Mouse (Mus musculus) hindbrain, postnatal 0 days (tissue): ENCODE results near the gene Mios. TPM values are rescaled to one million over a fixed set of nuclear protein-coding genes. Genes with fewer than 3 reads are reported as not detected.

Experiments used
- ATAC-seq: fragments of 200-750 bp; cut with Nextera tagmentation; 2 replicates; pipeline ENCODE4 v1.8.0; 2017; ENCODE audit warnings: mild to moderate bottlenecking, moderate TSS enrichment, moderate library complexity
- DNase-seq: peaks from one replicate; pipeline ENCODE4 v3.0.0-alpha.2; 2015; ENCODE audit warnings: low spot score
- H3K27ac ChIP-seq: fragments of 300-500 bp; sonication (generic); 2 replicates; pipeline ENCODE4 v1.5.1; 2014; ENCODE audit warnings: mild to moderate bottlenecking
- H3K27me3 ChIP-seq: fragments of 300-500 bp; sonication (generic); 2 replicates; pipeline ENCODE4 v1.6.1; 2014; ENCODE audit warnings: low read length, mixed read lengths; ENCODE audit not compliant: insufficient read depth
- H3K36me3 ChIP-seq: fragments of 300-500 bp; sonication (generic); 2 replicates; pipeline ENCODE4 v1.6.1; 2014; ENCODE audit warnings: low read length, mixed read lengths; ENCODE audit not compliant: insufficient read depth
- H3K4me1 ChIP-seq: fragments of 300-500 bp; sonication (generic); 2 replicates; pipeline ENCODE4 v1.6.1; 2014; ENCODE audit warnings: antibody characterized with exemption, low read length, mixed read lengths; ENCODE audit not compliant: insufficient read depth
- H3K4me2 ChIP-seq: fragments of 300-500 bp; sonication (generic); 2 replicates; pipeline ENCODE4 v1.6.1; 2014; ENCODE audit warnings: low read depth, mild to moderate bottlenecking, low read length, moderate library complexity, mixed read lengths
- H3K4me3 ChIP-seq: fragments of 300-500 bp; sonication (generic); 2 replicates; pipeline ENCODE4 v1.5.1; 2014; ENCODE audit warnings: low read length
- H3K9ac ChIP-seq: fragments of 300-500 bp; sonication (generic); replicated peaks from 2 replicates; pipeline ENCODE4 v1.6.1; 2014; ENCODE audit warnings: mild to moderate bottlenecking, low read length, moderate library complexity, mixed read lengths
- H3K9me3 ChIP-seq: fragments of 300-500 bp; sonication (generic); 2 replicates; pipeline ENCODE4 v1.6.1; 2016; ENCODE audit warnings: low read length, mixed read lengths
- CTCF ChIP-seq: IDR thresholded peaks from 2 replicates; pipeline ENCODE4 v1.5.1; 2016; ENCODE audit warnings: antibody characterized with exemption, control low read depth, low read depth
- WGBS: fragments of 180-500 bp; shearing (Covaris S2); extraction: QIAGEN DNeasy Blood & Tissue Kit; methylation state at CpG from one replicate; pipeline ENCODE4 v1.1.7; 2014; 5-methylcytosine and 5-hydroxymethylcytosine counted together
- polyA plus RNA-seq: library from polyadenylated mRNA; unstranded; fragments of >200 nt; fragmentation: Nextera tagmentation; extraction: Ambion mirVana; gene quantifications from 2 replicates; pipeline ENCODE4 v1.2.1, GENCODE M21; 2015
- total RNA-seq: library from RNA; depleted of rRNA; stranded (reverse); fragments of >200 nt; gene quantifications from 2 replicates; pipeline ENCODE4 v1.2.3, GENCODE M21; 2014

Gene Mios
- total and polyA plus RNA-seq, 2 experiments from 2014 or later, result 18.9 to 21.3 TPM

GRCm38 (mm10) chr6:8228596-8228995 is 19.6 kb downstream of the Mios start:
- Histone ChIP-seq H3K27me3 (no peaks in the 10 kb centered on the region), H3K27ac (no peak overlapping the region), H3K4me3 (no peak overlapping the region), H3K9me3 (no peaks in the 10 kb centered on the region), H3K4me2 (no peak overlapping the region), H3K36me3 (peaks cover 12% of the 10 kb centered on the region), H3K4me1 (no peaks in the 10 kb centered on the region), H3K9ac (no peak overlapping the region)
- ATAC-seq (no peak), DNase-seq (no peak)
- no peak for TF ChIP-seq CTCF
- WGBS, result 90% methylated on average over 3 of the region's 3 CpGs

- H3K36me3 ChIP-seq, result no peaks in the 10 kb centered on the region
- peak overlapping the region; percentile 78 for H3K4me2 ChIP-seq
- no peak for TF ChIP-seq CTCF
- peak overlapping the region; percentile 71 for H3K9ac ChIP-seq
- WGBS, result 11% methylated on average over 6 of the region's 6 CpGs
- ATAC-seq (no peak), DNase-seq (no peak)
- H3K27me3 ChIP-seq, result no peaks in the 10 kb centered on the region
- peak overlapping the region; percentile 87 for H3K4me3 ChIP-seq
- H3K4me1 ChIP-seq, result peaks cover 6% of the 10 kb centered on the region
- peak overlapping the region; percentile 88 for H3K27ac ChIP-seq
- H3K9me3 ChIP-seq, result no peaks in the 10 kb centered on the region
Measured at GRCm38 (mm10) chr6:8258316-8258715, 49.3 kb downstream of the Mios start.

GRCm38 (mm10) chr6:8259004-8259666 is 50.1 kb downstream of the Mios start, which contains the start of the genes Rpa3, Umad1 and Gm45062:
Rpa3 (minus strand) TSS chr6:8259173.
Umad1 (plus strand) TSS chr6:8259288.
Gm45062 (plus strand) TSS chr6:8259450.
- Histone ChIP-seq H3K27ac (peak within 1 kb of the TSS; percentile 91), H3K36me3 (no peaks in the 10 kb centered on the region), H3K4me1 (peaks cover 6% of the 10 kb centered on the region), H3K9me3 (no peaks in the 10 kb centered on the region), H3K4me3 (peak within 1 kb of the TSS; percentile 87), H3K4me2 (peak within 1 kb of the TSS; percentile 88), H3K9ac (peak within 1 kb of the TSS; percentile 78), H3K27me3 (no peaks in the 10 kb centered on the region)
- TF ChIP-seq CTCF, result no peak
- ATAC-seq, result peak; percentile 100
- DNase-seq, result peak; percentile 99
- WGBS, result under 1% methylated on average over 64 of the region's 64 CpGs

- no peaks in the 10 kb centered on the region for H3K27me3 ChIP-seq
- H3K4me1 ChIP-seq, result peaks cover 6% of the 10 kb centered on the region
- WGBS, result under 1% methylated on average over 8 of the region's 8 CpGs
- peak overlapping the region; percentile 88 for H3K4me2 ChIP-seq
- ATAC-seq (no peak), DNase-seq (no peak)
- H3K27ac ChIP-seq, result peak overlapping the region; percentile 91
- H3K9ac ChIP-seq, result peak overlapping the region; percentile 78
- no peak for TF ChIP-seq CTCF
- H3K9me3 ChIP-seq, result no peaks in the 10 kb centered on the region
- H3K4me3 ChIP-seq, result peak overlapping the region; percentile 87
- H3K36me3 ChIP-seq, result no peaks in the 10 kb centered on the region
Measured at GRCm38 (mm10) chr6:8259667-8260044, 50.6 kb downstream of the Mios start.

GRCm38 (mm10) chr6:8271047-8271446 is 62.0 kb downstream of the Mios start:
- Histone ChIP-seq H3K4me3 (no peak overlapping the region), H3K27me3 (no peaks in the 10 kb centered on the region), H3K4me1 (no peaks in the 10 kb centered on the region), H3K9ac (no peak overlapping the region), H3K9me3 (no peaks in the 10 kb centered on the region), H3K36me3 (0 out of 2 replicates have a peak, but pooled peaks cover 4% of the 10 kb centered on the region), H3K4me2 (no peak overlapping the region), H3K27ac (no peak overlapping the region)
- DNase-seq (no peak), ATAC-seq (no peak)
- WGBS, result 79% methylated on average over 3 of the region's 3 CpGs
- no peak for TF ChIP-seq CTCF

GRCm38 (mm10) chr6:8274387-8275054 is 65.5 kb downstream of the Mios start:
- Histone ChIP-seq H3K9me3 (no peaks in the 10 kb centered on the region), H3K9ac (no peak overlapping the region), H3K4me2 (no peak overlapping the region), H3K4me1 (no peaks in the 10 kb centered on the region), H3K4me3 (no peak overlapping the region), H3K27me3 (no peaks in the 10 kb centered on the region), H3K36me3 (0 out of 2 replicates have a peak, but pooled peaks cover 4% of the 10 kb centered on the region), H3K27ac (no peak overlapping the region)
- peak; percentile 65; the same call in 1 of the 2 replicates for ATAC-seq
- peak; percentile 76 for TF ChIP-seq CTCF
- WGBS, result 36% methylated on average over 6 of the region's 6 CpGs
- peak; percentile 61 for DNase-seq
